Mouse (Mus musculus) spleen, adult 2 months (tissue): ENCODE data around the gene Scand1.

Experiments
- CTCF ChIP-seq: fragments of 200-500 bp; IDR thresholded peaks from 2 replicates; pipeline ENCODE4 v1.5.1; 2011; ENCODE audit warnings: mild to moderate bottlenecking, inconsistent platforms; ENCODE audit not compliant: insufficient read depth, insufficient read length, insufficient replicate concordance; ENCODE audit errors: extremely low read depth
- POLR2A ChIP-seq: fragments of 200-500 bp; IDR thresholded peaks from 2 replicates; pipeline ENCODE4 v1.6.1; 2011; ENCODE audit warnings: low read depth, low read length, inconsistent platforms

- no peak for TF ChIP-seq CTCF
- no peak for TF ChIP-seq POLR2A
Observed at GRCm38 (mm10) chr2:156263204-156263893, 49.2 kb downstream of the Scand1 start.
